Mouse (Mus musculus): ENCODE measurements around the gene Slit3. TPM values are rescaled to one million over a fixed set of nuclear protein-coding genes. Genes with fewer than 3 reads are reported as not detected.
A peak's percentile ranks its signal among the peaks of the same experiment; 100 is the strongest.

Slit3 gene
- polyA plus RNA-seq, 1 experiment from 2014 or later = 4.9 TPM

DNA sequence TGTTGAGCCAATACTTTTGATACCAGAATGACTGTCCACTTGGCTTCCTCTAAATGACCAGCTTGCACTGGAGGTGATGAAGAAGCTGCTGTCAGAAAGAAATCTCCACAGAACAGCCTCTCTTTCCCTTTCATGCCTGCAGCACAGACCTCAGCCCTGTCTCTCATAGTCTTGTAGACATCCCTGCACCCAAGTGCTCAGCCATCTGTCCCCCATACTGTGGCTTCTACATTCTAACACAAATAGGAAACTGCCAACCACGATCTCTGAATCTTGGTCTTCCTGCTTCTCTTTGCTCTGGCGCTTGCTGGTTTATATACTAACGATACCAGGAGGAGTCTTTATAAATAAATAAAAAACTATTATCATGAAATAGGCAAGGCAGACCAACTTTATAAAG, 184.9 kb downstream of the Slit3 start:
- no peak for DNase-seq (ENCODE audit: extremely low spot score, low spot score)
- peaks cover 20% of the 10 kb centered on the region; the same call in 1 of the 2 replicates for H3K27me3 ChIP-seq (ENCODE audit: poor library complexity, severe bottlenecking)
- 95% methylated on average over 3 of the region's 3 CpGs for WGBS
- H3K4me1 ChIP-seq = peaks cover 18% of the 10 kb centered on the region
- H3K9me3 ChIP-seq = peaks cover 2% of the 10 kb centered on the region
- no peak overlapping the region for H3K27ac ChIP-seq
- no peaks in the 10 kb centered on the region for H3K36me3 ChIP-seq (replicated peaks)
- no peak overlapping the region for H3K4me3 ChIP-seq

- H3K9me3 ChIP-seq = peaks cover 2% of the 10 kb centered on the region
- no peak overlapping the region for H3K4me3 ChIP-seq
- WGBS = 88% methylated on average over 5 of the region's 5 CpGs
- H3K36me3 ChIP-seq (replicated peaks) = no peaks in the 10 kb centered on the region
- H3K27ac ChIP-seq = no peak overlapping the region
- DNase-seq (ENCODE audit: extremely low spot score, low spot score) = no peak
- peaks cover 18% of the 10 kb centered on the region for H3K4me1 ChIP-seq
- peaks cover 22% of the 10 kb centered on the region; the same call in 1 of the 2 replicates for H3K27me3 ChIP-seq (ENCODE audit: poor library complexity, severe bottlenecking)
Observed at GRCm38 (mm10) chr11:35306922-35307321, 185.9 kb downstream of the Slit3 start.

- WGBS = 88% methylated on average over 4 of the region's 4 CpGs
- Histone ChIP-seq H3K4me1 (peaks cover 14% of the 10 kb centered on the region), H3K27ac (no peak overlapping the region), H3K4me3 (no peak overlapping the region), H3K36me3 (replicated peaks) (no peaks in the 10 kb centered on the region), H3K27me3 (ENCODE audit: poor library complexity, severe bottlenecking) (peaks cover 33% of the 10 kb centered on the region), H3K9me3 (peaks cover 2% of the 10 kb centered on the region)
- DNase-seq (ENCODE audit: extremely low spot score, low spot score) = no peak
Observed at GRCm38 (mm10) chr11:35307992-35308391, 187.0 kb downstream of the Slit3 start.

DNA sequence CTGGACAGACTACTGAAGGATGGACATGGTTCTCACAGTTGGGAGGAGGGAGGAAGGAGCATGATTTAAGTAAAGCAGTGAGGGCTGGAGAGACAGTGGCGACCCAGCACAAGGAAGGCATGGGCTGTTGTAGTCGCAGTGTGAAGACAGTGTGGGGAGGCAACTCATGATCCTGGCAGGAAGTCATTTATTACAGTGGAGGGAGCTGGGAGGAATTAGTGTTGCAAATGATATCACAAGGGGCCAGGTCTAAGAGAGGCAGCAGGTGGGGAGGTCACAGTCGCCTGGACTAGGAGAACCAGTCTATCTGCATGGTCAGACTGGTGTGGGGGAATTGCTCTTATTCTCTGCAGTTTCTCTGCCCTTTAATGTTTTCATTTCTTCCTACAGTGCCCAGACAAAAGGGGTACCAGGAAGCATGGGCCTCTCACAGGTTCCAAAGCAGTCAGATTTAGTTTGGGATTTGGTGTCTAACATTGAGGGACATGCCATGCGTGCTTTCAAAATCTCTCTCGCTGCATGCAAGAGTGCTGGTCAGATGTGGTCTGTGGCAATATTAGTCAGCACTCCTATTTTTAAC, 194.5 kb downstream of the Slit3 start:
- no peak for DNase-seq (ENCODE audit: extremely low spot score, low spot score)

GRCm38 (mm10) chr11:35317221-35317620, 196.2 kb downstream of the Slit3 start:
- Histone ChIP-seq H3K27me3 (ENCODE audit: poor library complexity, severe bottlenecking) (peaks cover 85% of the 10 kb centered on the region), H3K36me3 (replicated peaks) (no peaks in the 10 kb centered on the region), H3K4me3 (no peak overlapping the region), H3K4me1 (peaks cover 43% of the 10 kb centered on the region), H3K27ac (no peak overlapping the region), H3K9me3 (peaks cover 8% of the 10 kb centered on the region; the same call in 1 of the 2 replicates)
- no peak for DNase-seq (ENCODE audit: extremely low spot score, low spot score)
- 94% methylated on average over 5 of the region's 5 CpGs for WGBS

More for the DNA sequence above, 194.5 kb downstream of the Slit3 start:
- Histone ChIP-seq H3K4me3 (no peak overlapping the region), H3K27me3 (ENCODE audit: poor library complexity, severe bottlenecking) (peaks cover 78% of the 10 kb centered on the region), H3K27ac (no peak overlapping the region), H3K36me3 (replicated peaks) (no peaks in the 10 kb centered on the region), H3K4me1 (peaks cover 43% of the 10 kb centered on the region), H3K9me3 (peaks cover 8% of the 10 kb centered on the region; the same call in 1 of the 2 replicates)
- 81% methylated on average over 5 of the region's 5 CpGs for WGBS

DNA sequence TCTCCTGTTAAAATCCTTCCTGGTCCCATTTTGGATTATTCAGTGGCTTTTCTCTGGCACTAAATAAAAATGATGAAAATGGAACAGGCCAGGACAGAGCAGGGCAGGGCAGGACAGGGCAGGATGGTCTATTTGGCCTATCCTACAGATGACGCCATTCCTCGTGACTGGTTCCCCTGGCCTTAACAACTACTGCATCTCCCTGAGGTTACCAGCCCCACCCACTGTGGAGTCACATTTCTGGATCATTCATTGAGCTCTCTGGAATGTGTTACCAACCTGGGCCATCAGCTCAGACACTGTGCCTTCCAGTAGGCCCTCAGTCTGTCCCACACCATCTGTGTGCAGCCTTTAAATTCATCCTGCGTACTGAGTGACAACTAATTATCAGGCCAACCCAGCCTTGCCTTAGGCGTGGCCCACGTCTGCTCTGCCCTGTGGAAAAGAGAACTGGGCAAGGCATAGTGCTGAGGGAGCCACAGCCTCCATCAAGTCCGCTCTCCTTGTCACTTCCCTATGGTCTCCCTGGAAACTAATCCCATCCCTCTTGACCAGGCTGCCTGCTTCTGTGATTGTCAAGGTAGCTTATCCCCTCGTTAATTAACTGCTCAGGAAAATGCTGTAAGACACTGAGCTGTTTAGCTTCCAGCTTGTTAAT, 196.9 kb downstream of the Slit3 start:
- Histone ChIP-seq H3K9me3 (peaks cover 14% of the 10 kb centered on the region; the same call in 1 of the 2 replicates), H3K27me3 (ENCODE audit: poor library complexity, severe bottlenecking) (peaks cover 85% of the 10 kb centered on the region), H3K36me3 (replicated peaks) (no peaks in the 10 kb centered on the region), H3K4me3 (no peak overlapping the region), H3K4me1 (peaks cover 43% of the 10 kb centered on the region), H3K27ac (0 out of 2 replicates have a peak overlapping the region, but pooled peaks have one; percentile 51)
- peak; percentile 73 for DNase-seq (ENCODE audit: extremely low spot score, low spot score)
- WGBS = 32% methylated on average over 7 of the region's 7 CpGs

DNA sequence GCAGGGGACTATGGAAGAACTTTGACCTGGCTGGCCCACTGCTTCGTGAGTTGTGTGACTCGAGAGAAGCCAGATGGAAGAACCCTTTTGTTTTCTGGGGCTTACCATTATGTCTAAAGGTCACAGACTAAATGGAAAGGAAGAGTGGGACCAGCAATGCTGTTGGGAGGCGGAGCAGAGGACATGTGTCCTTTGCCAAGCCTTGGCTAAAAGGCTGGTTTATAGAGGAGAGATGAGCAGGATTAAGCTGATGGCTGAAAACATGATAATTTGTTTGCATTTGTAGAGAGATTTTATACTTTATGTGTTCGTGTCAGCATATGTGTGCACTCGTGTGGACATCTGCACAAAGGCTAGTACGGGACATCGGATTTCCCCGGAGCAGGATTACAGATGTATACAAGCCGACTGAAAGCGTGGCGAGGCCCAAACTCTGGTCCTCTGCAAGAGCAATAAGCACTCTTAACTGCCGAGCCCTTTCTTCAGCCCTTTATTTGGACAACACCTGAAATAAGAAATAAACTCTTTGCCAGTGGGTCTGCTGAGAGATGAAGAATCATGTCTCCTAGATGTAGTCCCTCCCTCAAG, 197.5 kb downstream of the Slit3 start:
- peaks cover 14% of the 10 kb centered on the region; the same call in 1 of the 2 replicates for H3K9me3 ChIP-seq
- peak overlapping the region; percentile 70 for H3K27ac ChIP-seq
- H3K4me1 ChIP-seq = peaks cover 43% of the 10 kb centered on the region
- DNase-seq (ENCODE audit: extremely low spot score, low spot score) = no peak
- 34% methylated on average over 12 of the region's 12 CpGs for WGBS
- no peak overlapping the region for H3K4me3 ChIP-seq
- peaks cover 86% of the 10 kb centered on the region for H3K27me3 ChIP-seq (ENCODE audit: poor library complexity, severe bottlenecking)
- H3K36me3 ChIP-seq (replicated peaks) = no peaks in the 10 kb centered on the region

GRCm38 (mm10) chr11:35320518-35320917, 199.5 kb downstream of the Slit3 start:
- H3K4me3 ChIP-seq = no peak overlapping the region
- H3K27me3 ChIP-seq (ENCODE audit: poor library complexity, severe bottlenecking) = peaks cover 87% of the 10 kb centered on the region
- peaks cover 52% of the 10 kb centered on the region for H3K4me1 ChIP-seq
- no peak for DNase-seq (ENCODE audit: extremely low spot score, low spot score)
- no peak overlapping the region for H3K27ac ChIP-seq
- no peaks in the 10 kb centered on the region for H3K36me3 ChIP-seq (replicated peaks)
- 91% methylated on average over 2 of the region's 3 CpGs for whole genome bisulfite sequencing
- H3K9me3 ChIP-seq = peaks cover 14% of the 10 kb centered on the region; the same call in 1 of the 2 replicates

DNA sequence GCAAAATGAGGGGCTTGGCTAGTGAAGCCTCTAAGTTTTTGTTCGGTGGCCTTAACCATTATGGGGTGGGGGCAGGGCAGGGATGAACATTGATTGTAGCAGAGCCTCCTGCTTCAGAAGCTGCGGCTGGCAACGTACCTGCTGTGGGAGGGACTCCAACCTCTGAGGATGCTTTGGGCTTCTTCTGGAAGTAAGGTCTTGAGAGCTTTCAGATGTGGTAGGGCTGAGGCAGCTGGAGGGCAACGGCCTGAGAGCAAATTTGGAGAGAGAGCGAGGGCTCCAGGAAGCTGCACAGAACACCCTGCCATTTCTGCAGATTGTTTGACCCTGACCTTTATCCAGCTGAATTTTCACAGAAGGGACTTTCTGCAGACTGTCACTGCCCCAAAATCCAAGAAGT, 203.4 kb downstream of the Slit3 start:
- no peak overlapping the region for H3K27ac ChIP-seq
- H3K4me3 ChIP-seq = no peak overlapping the region
- DNase-seq (ENCODE audit: extremely low spot score, low spot score) = no peak
- WGBS = 63% methylated on average over 5 of the region's 5 CpGs
- peaks cover 100% of the 10 kb centered on the region for H3K27me3 ChIP-seq (ENCODE audit: poor library complexity, severe bottlenecking)
- peaks cover 5% of the 10 kb centered on the region; the same call in 1 of the 2 replicates for H3K9me3 ChIP-seq
- no peaks in the 10 kb centered on the region for H3K36me3 ChIP-seq (replicated peaks)
- peaks cover 60% of the 10 kb centered on the region for H3K4me1 ChIP-seq

DNA sequence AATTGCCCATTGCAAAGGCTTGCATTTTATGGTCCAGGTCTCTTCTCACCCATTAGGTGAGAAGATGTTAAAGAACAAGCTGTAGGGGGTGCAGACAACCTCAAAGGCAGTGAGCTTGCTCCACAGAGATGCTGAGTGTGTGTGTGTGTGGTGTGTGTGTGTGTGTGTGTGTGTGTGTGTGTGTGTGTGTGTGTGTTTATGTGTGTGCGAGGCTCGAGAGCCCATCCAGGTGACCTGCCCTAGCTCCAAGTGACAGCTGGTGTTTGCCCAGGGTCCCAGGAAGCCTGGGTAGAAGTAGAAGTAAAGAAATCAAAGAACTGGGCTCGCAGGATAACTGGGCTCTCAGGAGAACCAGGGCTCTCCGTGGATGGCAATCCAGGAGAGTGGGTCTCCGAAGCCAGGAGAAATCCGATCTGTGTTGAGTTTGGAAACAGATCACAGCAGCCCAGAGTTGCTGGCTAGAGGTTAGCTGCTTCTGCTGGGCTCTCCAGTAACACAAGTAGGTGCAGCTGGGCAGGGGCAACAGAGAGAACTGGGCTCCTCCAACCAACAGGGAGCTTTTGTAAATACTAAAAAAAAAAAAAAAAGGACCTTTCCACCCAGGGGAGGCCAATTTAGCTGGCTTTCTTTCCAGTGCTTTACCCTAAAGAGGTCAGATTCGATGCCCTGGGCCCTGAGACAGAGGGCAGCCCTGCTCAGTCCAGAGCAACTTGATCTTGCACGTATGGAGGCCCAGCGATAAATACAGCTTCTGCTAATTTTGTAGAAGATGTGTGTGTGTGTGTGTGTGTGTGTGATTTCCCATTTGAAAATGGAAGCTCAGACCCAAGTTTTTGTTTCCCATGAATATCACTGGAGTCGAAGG, 204.3 kb downstream of the Slit3 start:
- Histone ChIP-seq H3K27me3 (ENCODE audit: poor library complexity, severe bottlenecking) (peaks cover 100% of the 10 kb centered on the region), H3K36me3 (replicated peaks) (no peaks in the 10 kb centered on the region), H3K4me1 (peaks cover 58% of the 10 kb centered on the region), H3K9me3 (peaks cover 5% of the 10 kb centered on the region; the same call in 1 of the 2 replicates), H3K27ac (no peak overlapping the region), H3K4me3 (no peak overlapping the region)
- no peak for DNase-seq (ENCODE audit: extremely low spot score, low spot score)
- WGBS = 40% methylated on average over 10 of the region's 10 CpGs

- no peak for DNase-seq (ENCODE audit: extremely low spot score, low spot score)
- Histone ChIP-seq H3K36me3 (replicated peaks) (no peaks in the 10 kb centered on the region), H3K27me3 (ENCODE audit: poor library complexity, severe bottlenecking) (peaks cover 100% of the 10 kb centered on the region), H3K9me3 (peaks cover 5% of the 10 kb centered on the region; the same call in 1 of the 2 replicates), H3K4me1 (peaks cover 55% of the 10 kb centered on the region), H3K4me3 (no peak overlapping the region), H3K27ac (no peak overlapping the region)
- WGBS = 4% methylated on average over 3 of the region's 3 CpGs
Observed at GRCm38 (mm10) chr11:35326346-35326745, 205.3 kb downstream of the Slit3 start.

DNA sequence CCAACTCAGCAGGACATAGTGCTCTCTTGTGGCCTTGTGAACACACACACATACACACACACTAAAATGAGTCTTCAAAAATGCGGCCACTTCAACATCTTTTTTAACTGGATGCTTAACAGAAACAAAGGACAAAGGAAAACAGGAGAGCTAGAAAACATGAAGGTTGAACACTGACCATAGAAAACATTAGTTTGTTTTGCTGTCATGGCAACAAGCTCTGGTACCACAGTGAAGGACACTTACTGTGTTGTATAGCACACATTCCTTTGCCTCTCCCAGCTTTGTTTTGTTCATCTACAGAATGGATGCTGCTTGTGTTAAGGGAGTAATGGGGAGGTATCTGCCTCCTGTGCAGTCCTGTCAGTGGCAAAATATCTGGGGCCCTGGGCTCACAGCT, 206.9 kb downstream of the Slit3 start:
- Histone ChIP-seq H3K27ac (no peak overlapping the region), H3K9me3 (no peaks in the 10 kb centered on the region; the same call in 1 of the 2 replicates), H3K36me3 (replicated peaks) (no peaks in the 10 kb centered on the region), H3K4me1 (peaks cover 55% of the 10 kb centered on the region), H3K27me3 (ENCODE audit: poor library complexity, severe bottlenecking) (peaks cover 100% of the 10 kb centered on the region), H3K4me3 (no peak overlapping the region)
- 73% methylated on average over 1 of the region's 1 CpGs for WGBS
- no peak for DNase-seq (ENCODE audit: extremely low spot score, low spot score)
